10 mouse cellular contexts compared by ENCODE assay signal in genomic region chr16:30155486-30156246, GRCm38 (mm10).
DNase-seq lines count a peak whose midpoint lies in the region; ATAC-seq and TF ChIP-seq lines count a peak whose summit lies in the region.
"Had no signal": no experiment of that assay in that cellular context is flagged by ENCODE, and none has a peak within 500 bp of the region (broad histone marks: within the 10 kb centered on the region; RNA-seq: fewer than 3 reads in every experiment).

No protein-coding gene starts in this region.

- no peak overlapping the region for H3K4me3 ChIP-seq in bone marrow, adult 2 months (replicated peaks; ENCODE audit: control insufficient read depth, low read depth, low read length)
- no peak overlapping the region for H3K4me3 ChIP-seq in hindbrain, embryonic 14.5 days (replicated peaks; ENCODE audit: low read length)
- H3K4me3 ChIP-seq in midbrain, postnatal 0 days (ENCODE audit: low read depth, low read length), result no peak overlapping the region
- H3K4me3 ChIP-seq: liver, embryonic 13.5 days had no signal

- 63% methylated on average over 6 of the region's 6 CpGs for WGBS in bone marrow, adult 2 months
- WGBS in hindbrain, embryonic 14.5 days, result 11% methylated on average over 6 of the region's 6 CpGs
- 17% methylated on average over 6 of the region's 6 CpGs for WGBS in midbrain, postnatal 0 days

- H3K4me2 ChIP-seq in hindbrain, embryonic 14.5 days (replicated peaks), result no peak overlapping the region
- H3K4me2 ChIP-seq in midbrain, postnatal 0 days (ENCODE audit: low read depth, low read length, poor library complexity, severe bottlenecking), result no peak overlapping the region
- H3K4me2 ChIP-seq: liver, embryonic 13.5 days had no signal

- TF ChIP-seq POLR2A in bone marrow, adult 2 months (IDR thresholded peaks at IDR 0.05; ENCODE audit: borderline replicate concordance, control insufficient read depth, low read depth, low read length), result no peak

- TF ChIP-seq CTCF in bone marrow, adult 2 months (IDR thresholded peaks at IDR 0.05; ENCODE audit: control insufficient read depth, insufficient read depth, low read length), result no peak
- TF ChIP-seq CTCF in midbrain, postnatal 0 days (IDR thresholded peaks at IDR 0.05), result no peak

- peak overlapping the region; percentile 73 for H3K27ac ChIP-seq in bone marrow, adult 2 months (ENCODE audit: control insufficient read depth, insufficient read depth, low read depth, low read length, poor library complexity)
- H3K27ac ChIP-seq in hindbrain, embryonic 14.5 days, result no peak overlapping the region
- no peak overlapping the region for H3K27ac ChIP-seq in midbrain, postnatal 0 days (ENCODE audit: low read depth, low read length)
- H3K27ac ChIP-seq: liver, embryonic 13.5 days had no signal

- peak; percentile 42 for DNase-seq in embryo, embryonic 9.5 days (ENCODE audit: extremely low spot score)
- no peak for DNase-seq in hindbrain, embryonic 14.5 days (ENCODE audit: low spot score)
- DNase-seq in midbrain, postnatal 0 days (ENCODE audit: low spot score), result peak; percentile 55
- DNase-seq in adrenal gland, adult 8-10 months, result no peak
- no peak for DNase-seq in ovary, postnatal 10 days (ENCODE audit: low spot score)
- no peak for DNase-seq in frontal cortex, postnatal 14 days (ENCODE audit: low spot score in 2 of 2)
- no peak for DNase-seq in urinary bladder, adult 18-20 months (ENCODE audit: low spot score in 2 of 2)
- DNase-seq: liver, embryonic 13.5 days; thymus, postnatal 25 days had no signal

- no peaks in the 10 kb centered on the region for H3K36me3 ChIP-seq in hindbrain, embryonic 14.5 days (replicated peaks; ENCODE audit: control insufficient read depth, insufficient read depth)
- no peaks in the 10 kb centered on the region for H3K36me3 ChIP-seq in midbrain, postnatal 0 days (ENCODE audit: insufficient read depth, low read length)
- H3K36me3 ChIP-seq: liver, embryonic 13.5 days had no signal

- ATAC-seq in hindbrain, embryonic 14.5 days (ENCODE audit: low FRiP score), result peak; percentile 66
- ATAC-seq in midbrain, postnatal 0 days (ENCODE audit: low FRiP score), result peak; percentile 72; the same call in 1 of the 2 replicates

- no peaks in the 10 kb centered on the region for H3K9me3 ChIP-seq in hindbrain, embryonic 14.5 days (ENCODE audit: control insufficient read depth, low read length)
- no peaks in the 10 kb centered on the region for H3K9me3 ChIP-seq in midbrain, postnatal 0 days (ENCODE audit: low read length)
- H3K9me3 ChIP-seq: liver, embryonic 13.5 days had no signal

- H3K9ac ChIP-seq in hindbrain, embryonic 14.5 days, result no peak overlapping the region
- no peak overlapping the region for H3K9ac ChIP-seq in midbrain, postnatal 0 days (replicated peaks; ENCODE audit: low read length, poor library complexity, severe bottlenecking)
- H3K9ac ChIP-seq: liver, embryonic 13.5 days had no signal

- H3K27me3 ChIP-seq in hindbrain, embryonic 14.5 days (ENCODE audit: control insufficient read depth, insufficient read depth, low read length), result peaks cover 21% of the 10 kb centered on the region; the same call in 1 of the 2 replicates
- no peaks in the 10 kb centered on the region for H3K27me3 ChIP-seq in midbrain, postnatal 0 days (ENCODE audit: insufficient read depth, low read length)
- H3K27me3 ChIP-seq: liver, embryonic 13.5 days had no signal

- no peaks in the 10 kb centered on the region for H3K4me1 ChIP-seq in bone marrow, adult 2 months (ENCODE audit: control insufficient read depth, insufficient read depth, low read length)
- H3K4me1 ChIP-seq in hindbrain, embryonic 14.5 days (replicated peaks; ENCODE audit: control insufficient read depth, insufficient read depth, low read length), result peaks cover 15% of the 10 kb centered on the region
- H3K4me1 ChIP-seq in midbrain, postnatal 0 days (ENCODE audit: insufficient read depth, low read length), result peaks cover 6% of the 10 kb centered on the region; the same call in 1 of the 2 replicates

Comparison
In these comparisons a context has a peak if more than half of its experiments do, and no peak if none do; other contexts are left out.
1. DNase-seq: peak in embryo, embryonic 9.5 days (single experiment) and midbrain, postnatal 0 days (single experiment); none in hindbrain, embryonic 14.5 days (single experiment), adrenal gland, adult 8-10 months (single experiment), ovary, postnatal 10 days (single experiment), frontal cortex, postnatal 14 days (0 of 2) and urinary bladder, adult 18-20 months (0 of 2).